Mouse (Mus musculus) c-Kit-positive CD71-positive TER-119-positive erythroid progenitor cells, embryonic 14.5 days (primary cell): ENCODE data around the gene Scnn1a.

Experiments
- DNase-seq: peaks from one replicate; pipeline ENCODE4 v3.0.0-alpha.2; 2013; ENCODE audit warnings: low spot score

Gene Scnn1a

GRCm38 (mm10) chr6:125342198-125342597 is 21.7 kb downstream of the Scnn1a start:
- no peak for DNase-seq

GRCm38 (mm10) chr6:125344084-125344483 is 23.6 kb downstream of the Scnn1a start:
- no peak for DNase-seq

DNA sequence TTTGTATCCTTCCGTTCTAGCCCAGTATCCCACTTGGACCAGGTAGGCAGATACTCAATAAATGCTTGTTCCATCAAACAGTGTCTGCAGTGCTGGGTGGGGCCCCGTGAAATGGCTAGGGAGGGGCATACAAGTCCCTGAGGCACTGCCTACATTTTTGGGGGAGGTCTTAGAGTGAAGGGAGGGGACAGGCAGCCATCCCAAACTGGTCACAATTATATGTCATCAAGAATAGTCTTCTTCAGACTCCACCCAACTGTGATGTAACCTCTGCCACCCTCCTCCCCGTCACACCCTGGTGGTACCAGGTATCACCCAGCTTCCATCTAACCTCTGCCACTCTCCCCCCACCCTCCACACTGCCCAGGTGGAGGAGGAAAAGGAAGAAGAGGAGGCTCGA is 24.4 kb downstream of the Scnn1a start:
- DNase-seq, result no peak

- DNase-seq, result no peak
Observed at GRCm38 (mm10) chr6:125345625-125346024, 25.2 kb downstream of the Scnn1a start.

GRCm38 (mm10) chr6:125346029-125346428 is 25.6 kb downstream of the Scnn1a start:
- no peak for DNase-seq

- DNase-seq, result no peak
Observed at GRCm38 (mm10) chr6:125348721-125349574, 28.5 kb downstream of the Scnn1a start, which contains the start of gene Tnfrsf1a. Gene Tnfrsf1a (plus strand): TSS chr6:125349362.

- peak; percentile 12 for DNase-seq
Observed at GRCm38 (mm10) chr6:125349575-125350230, 29.2 kb downstream of the Scnn1a start.

GRCm38 (mm10) chr6:125350231-125350994 is 30.0 kb downstream of the Scnn1a start:
- DNase-seq, result no peak

DNA sequence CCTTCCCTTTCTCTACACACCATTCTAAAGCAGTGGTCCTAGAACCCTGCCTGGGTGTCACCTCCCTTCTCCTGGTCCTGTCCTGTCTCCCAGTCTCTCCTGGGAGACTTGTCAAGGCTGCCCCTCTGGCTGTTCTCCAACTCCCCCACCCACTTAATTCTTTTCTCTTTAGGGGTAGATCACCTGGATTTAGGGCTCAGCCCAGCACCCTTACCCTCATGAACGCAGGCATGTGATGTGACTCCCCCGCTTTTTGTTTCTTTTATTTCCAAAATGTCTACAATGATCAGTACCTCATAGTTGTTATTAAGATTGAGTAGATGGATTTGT is 30.5 kb downstream of the Scnn1a start:
- no peak for DNase-seq

DNA sequence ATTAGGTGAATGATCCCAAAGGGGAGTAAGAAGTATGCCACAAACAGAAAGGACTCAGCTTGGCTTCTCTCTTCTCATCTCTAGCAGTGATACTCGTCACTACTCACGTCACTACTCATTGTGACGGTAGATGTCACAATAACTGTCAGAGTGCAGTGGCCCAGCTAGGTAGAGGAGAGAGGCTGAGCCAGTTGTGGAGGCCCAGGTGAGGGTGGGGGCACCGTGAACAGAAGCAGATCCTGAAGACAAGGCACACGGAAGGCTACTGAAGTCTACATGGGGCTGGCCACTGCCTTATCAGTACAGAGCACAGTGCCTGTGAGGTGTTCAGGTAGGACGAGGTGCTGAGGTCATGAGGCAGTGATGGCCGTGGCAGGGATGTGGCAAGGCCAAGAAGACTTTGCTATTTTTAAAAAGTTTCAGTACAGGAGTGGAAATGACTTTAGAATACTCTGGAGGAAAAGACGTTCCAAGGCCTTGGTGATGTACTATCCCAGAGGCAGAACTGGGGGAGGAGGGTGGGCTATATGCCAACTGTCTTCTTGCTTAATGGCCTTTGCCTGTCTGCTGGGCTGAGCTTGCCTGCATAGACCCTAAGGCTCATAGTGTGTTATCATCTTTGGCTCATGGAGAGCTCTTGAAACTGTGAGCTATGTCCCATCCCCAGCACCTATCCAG is 31.0 kb downstream of the Scnn1a start:
- no peak for DNase-seq

- DNase-seq, result no peak
Observed at GRCm38 (mm10) chr6:125352046-125352384, 31.6 kb downstream of the Scnn1a start.

GRCm38 (mm10) chr6:125352811-125353210 is 32.4 kb downstream of the Scnn1a start:
- no peak for DNase-seq

GRCm38 (mm10) chr6:125353221-125353620 is 32.8 kb downstream of the Scnn1a start:
- DNase-seq, result no peak

GRCm38 (mm10) chr6:125353655-125354054 is 33.2 kb downstream of the Scnn1a start:
- DNase-seq, result no peak

DNA sequence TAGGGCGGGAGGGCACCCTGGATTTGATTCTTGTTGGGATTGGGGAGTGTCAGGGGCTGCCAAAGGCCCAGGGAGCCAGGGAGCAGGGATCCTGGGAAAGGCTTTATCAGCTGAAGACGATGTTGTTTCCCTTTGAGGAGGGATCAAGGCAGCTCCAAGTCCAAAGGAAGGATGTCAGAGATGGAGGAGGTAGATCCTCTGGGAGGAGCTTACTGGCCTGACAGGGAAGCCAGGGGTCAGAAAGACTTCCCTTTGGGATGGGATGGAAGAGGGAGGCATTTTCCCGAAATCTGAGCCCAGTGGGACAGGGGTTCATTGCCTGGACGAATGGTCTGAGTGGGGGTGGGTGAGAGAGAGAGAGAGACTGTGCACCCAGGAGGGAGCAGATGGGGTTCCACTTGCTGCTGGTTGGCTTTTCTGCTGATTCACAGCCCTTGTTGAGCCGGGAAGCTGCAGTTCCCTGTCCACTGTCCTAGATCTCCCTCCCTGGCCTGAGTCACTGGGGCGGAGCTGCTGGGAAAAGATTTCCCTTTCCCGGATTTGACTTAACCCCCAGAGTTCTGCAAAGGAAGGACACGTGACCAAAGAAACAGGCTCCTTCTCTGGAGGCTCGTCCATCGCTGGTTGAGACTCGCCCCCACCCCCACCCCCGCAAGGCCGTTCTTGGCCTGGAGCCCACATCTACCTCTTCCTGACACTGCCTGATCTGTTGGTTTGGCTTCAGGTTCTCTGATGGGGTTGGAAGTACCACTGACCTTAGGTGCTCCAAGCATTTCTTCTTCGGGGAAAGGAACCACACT is 34.1 kb downstream of the Scnn1a start:
- DNase-seq, result no peak

GRCm38 (mm10) chr6:125355197-125355741 is 34.8 kb downstream of the Scnn1a start:
- no peak for DNase-seq

GRCm38 (mm10) chr6:125356264-125356663 is 35.8 kb downstream of the Scnn1a start:
- DNase-seq, result no peak

- no peak for DNase-seq
Observed at GRCm38 (mm10) chr6:125357334-125357733, 36.9 kb downstream of the Scnn1a start.

- no peak for DNase-seq
Observed at GRCm38 (mm10) chr6:125359999-125360398, 39.5 kb downstream of the Scnn1a start.

DNA sequence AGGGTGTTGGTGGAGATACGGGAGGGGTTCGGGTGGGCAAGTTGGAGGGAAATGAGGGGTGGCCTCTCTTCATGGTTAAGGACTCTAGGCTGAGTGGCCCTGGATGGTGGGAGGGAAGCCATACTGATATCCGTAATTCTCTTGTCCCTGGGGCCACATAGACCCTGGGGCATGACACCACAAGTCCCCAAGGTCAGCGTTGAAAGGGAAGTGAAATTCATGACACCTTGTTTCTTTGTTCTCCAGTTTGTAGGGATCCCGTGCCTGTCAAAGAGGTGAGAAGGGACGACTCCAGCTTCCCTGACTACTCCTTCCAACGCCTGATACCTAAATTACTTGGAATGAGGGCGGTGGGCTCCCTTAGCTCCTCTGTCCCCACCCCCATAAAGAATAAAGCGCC is 40.4 kb downstream of the Scnn1a start:
- no peak for DNase-seq
